Mouse (Mus musculus) lung, postnatal 4 days (tissue): ENCODE data around the gene Ngp.

Experiments used
- DNase-seq, 2 experiments: peaks; one replicate each; pipeline ENCODE4 v3.0.0; 2021

Gene Ngp

GRCm38 (mm10) chr9:110436041-110436440, 16.5 kb downstream of the Ngp start:
- no peak for DNase-seq

DNA sequence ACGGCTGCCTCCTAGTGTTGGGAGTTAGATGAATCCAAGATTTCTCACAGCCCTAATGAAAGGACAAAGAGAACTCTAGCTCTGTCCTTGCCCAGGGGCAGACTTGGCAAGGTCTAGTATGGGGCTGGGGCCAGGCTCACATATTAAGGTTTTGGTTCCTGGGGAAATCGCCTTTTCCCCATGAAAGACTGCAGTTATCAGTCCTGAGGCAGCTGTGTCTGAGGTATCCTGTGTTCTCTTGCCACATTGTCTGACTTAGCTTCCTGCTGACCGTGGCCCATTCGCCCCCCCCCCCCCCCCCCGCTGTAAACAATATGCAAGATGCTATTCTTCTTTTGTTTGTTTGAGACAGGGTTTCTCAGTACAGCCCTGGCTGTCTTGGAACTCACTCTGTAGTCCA, 20.5 kb downstream of the Ngp start:
- DNase-seq, result peak in 1 of 2 experiments; percentile 37

GRCm38 (mm10) chr9:110440559-110440958, 21.0 kb downstream of the Ngp start:
- DNase-seq, result no peak

GRCm38 (mm10) chr9:110448356-110448755, 28.8 kb downstream of the Ngp start:
- no peak for DNase-seq

GRCm38 (mm10) chr9:110448857-110449617, 29.5 kb downstream of the Ngp start:
- DNase-seq, result peak; percentile 68 to 83

GRCm38 (mm10) chr9:110452523-110452922, 33.0 kb downstream of the Ngp start:
- DNase-seq, result no peak

GRCm38 (mm10) chr9:110457926-110458325, 38.4 kb downstream of the Ngp start:
- no peak for DNase-seq

GRCm38 (mm10) chr9:110459145-110459727, 39.7 kb downstream of the Ngp start:
- peak in 1 of 2 experiments; percentile 38 for DNase-seq

GRCm38 (mm10) chr9:110460884-110461815, 41.6 kb downstream of the Ngp start:
- DNase-seq, result no peak

- no peak for DNase-seq
These were observed 42.8 kb downstream of the Ngp start for GRCm38 (mm10) chr9:110462321-110462720.

DNA sequence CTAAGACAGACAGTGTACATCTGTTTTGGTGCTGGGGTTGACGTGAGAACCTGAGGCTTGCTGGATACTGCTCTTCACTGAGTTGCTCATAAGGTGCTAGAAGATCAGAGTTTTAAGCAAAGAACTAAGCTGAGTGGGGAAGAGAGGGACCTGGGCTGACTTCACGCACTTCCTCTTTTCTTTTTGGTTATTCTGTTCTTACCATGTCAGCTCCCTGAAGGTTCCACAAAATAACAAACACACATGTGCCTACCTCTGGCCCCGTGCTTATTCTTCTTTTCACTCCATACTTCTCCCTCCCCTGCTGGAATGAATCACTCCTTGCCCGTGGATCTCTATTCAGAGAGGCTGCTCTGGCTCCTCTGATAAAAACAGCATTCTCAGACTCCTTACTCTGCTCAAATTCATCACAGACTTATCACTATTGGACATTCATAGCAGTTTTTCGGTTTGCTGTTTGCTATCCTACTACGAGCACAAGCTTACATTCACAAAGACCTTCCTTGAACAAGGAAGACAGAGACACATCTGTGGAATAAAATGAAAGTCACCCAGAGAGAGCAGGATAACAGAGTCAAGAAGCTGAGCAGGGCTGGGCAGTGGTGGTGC, 44.5 kb downstream of the Ngp start:
- DNase-seq, result no peak

- DNase-seq, result no peak
These were observed 45.8 kb downstream of the Ngp start for GRCm38 (mm10) chr9:110465336-110465735.

GRCm38 (mm10) chr9:110466179-110466578, 46.6 kb downstream of the Ngp start:
- peak in 1 of 2 experiments; percentile 59 for DNase-seq
